7 mouse cellular contexts compared by ENCODE assay signal in genomic region chr14:34818387-34818980, GRCm38 (mm10). TPM values are rescaled to one million over a fixed set of nuclear protein-coding genes. Genes with fewer than 3 reads are reported as not detected.
DNase-seq lines count a peak whose midpoint lies in the region; ATAC-seq and TF ChIP-seq lines count a peak whose summit lies in the region.

No protein-coding gene starts in this region.

- intact Hi-C loops in left cerebral cortex, adult 2 months (cut with DNase I) = loop anchor here (10.0 kb wide), 1 partner anchor 746 kb away; no protein-coding TSS in a partner anchor

- DNase-seq in left cerebral cortex, adult 2 months (ENCODE audit: extremely low spot score in 1 of 2, low spot score in 2 of 2) = peak; percentile 9 to 16
- no peak for DNase-seq in left cerebral cortex, adult 8-10 months (ENCODE audit: low spot score in 2 of 2)
- no peak for DNase-seq in adipocyte (ENCODE audit: low spot score)

- TF ChIP-seq CTCF in left cerebral cortex, adult 2 months (IDR thresholded peaks at IDR 0.05) = no peak

- H3K4me1 ChIP-seq in embryonic facial prominence, embryonic 15.5 days = peaks cover 36% of the 10 kb centered on the region
- H3K4me1 ChIP-seq in hindbrain, embryonic 13.5 days (replicated peaks) = peaks cover 36% of the 10 kb centered on the region
- peaks cover 38% of the 10 kb centered on the region for H3K4me1 ChIP-seq in neural tube, embryonic 13.5 days (replicated peaks)

- H3K27me3 ChIP-seq in embryonic facial prominence, embryonic 15.5 days = peaks cover 89% of the 10 kb centered on the region
- peaks cover 79% of the 10 kb centered on the region for H3K27me3 ChIP-seq in hindbrain, embryonic 13.5 days
- peaks cover 75% of the 10 kb centered on the region for H3K27me3 ChIP-seq in neural tube, embryonic 13.5 days

- peak overlapping the region; percentile 74 for H3K4me3 ChIP-seq in left cerebral cortex, adult 2 months
- H3K4me3 ChIP-seq in embryonic facial prominence, embryonic 15.5 days (replicated peaks) = peak overlapping the region; percentile 52; the same call in 1 of the 2 replicates
- H3K4me3 ChIP-seq in hindbrain, embryonic 13.5 days = peak overlapping the region; percentile 60
- H3K4me3 ChIP-seq in neural tube, embryonic 13.5 days = peak overlapping the region; percentile 74

- H3K36me3 ChIP-seq in embryonic facial prominence, embryonic 15.5 days = no peaks in the 10 kb centered on the region
- H3K36me3 ChIP-seq in hindbrain, embryonic 13.5 days = no peaks in the 10 kb centered on the region
- H3K36me3 ChIP-seq in neural tube, embryonic 13.5 days = no peaks in the 10 kb centered on the region

- peak overlapping the region; percentile 87 for H3K27ac ChIP-seq in left cerebral cortex, adult 2 months
- no peak overlapping the region for H3K27ac ChIP-seq in embryonic facial prominence, embryonic 15.5 days (replicated peaks)
- H3K27ac ChIP-seq in hindbrain, embryonic 13.5 days = no peak overlapping the region
- H3K27ac ChIP-seq in neural tube, embryonic 13.5 days (replicated peaks) = no peak overlapping the region

- WGBS in embryonic facial prominence, embryonic 15.5 days = 5% methylated on average over 9 of the region's 9 CpGs
- 10% methylated on average over 9 of the region's 9 CpGs for WGBS in hindbrain, embryonic 13.5 days
- WGBS in neural tube, embryonic 13.5 days = 6% methylated on average over 9 of the region's 9 CpGs

- no peaks in the 10 kb centered on the region for H3K9me3 ChIP-seq in embryonic facial prominence, embryonic 15.5 days (replicated peaks)
- H3K9me3 ChIP-seq in hindbrain, embryonic 13.5 days = no peaks in the 10 kb centered on the region
- no peaks in the 10 kb centered on the region for H3K9me3 ChIP-seq in neural tube, embryonic 13.5 days

- ATAC-seq in embryonic facial prominence, embryonic 15.5 days (ENCODE audit: insufficient number of reproducible peaks, low FRiP score, low TSS enrichment, low read depth) = no peak
- ATAC-seq in hindbrain, embryonic 13.5 days (ENCODE audit: low FRiP score) = no peak
- no peak for ATAC-seq in neural tube, embryonic 13.5 days (ENCODE audit: low read depth)
- ATAC-seq in erythroblast, adult 5-6 weeks (replicated peaks; ENCODE audit: low FRiP score, poor library complexity, severe bottlenecking) = no peak

- no peak overlapping the region for H3K9ac ChIP-seq in embryonic facial prominence, embryonic 15.5 days
- peak overlapping the region; percentile 79 for H3K9ac ChIP-seq in hindbrain, embryonic 13.5 days
- H3K9ac ChIP-seq in neural tube, embryonic 13.5 days = peak overlapping the region; percentile 88

- H3K4me2 ChIP-seq in embryonic facial prominence, embryonic 15.5 days (replicated peaks) = peak overlapping the region; percentile 83; the same call in 1 of the 2 replicates
- peak overlapping the region; percentile 83 for H3K4me2 ChIP-seq in hindbrain, embryonic 13.5 days
- H3K4me2 ChIP-seq in neural tube, embryonic 13.5 days = peak overlapping the region; percentile 83

RNA-seq across cellular contexts. Expression of gene Grid1, which starts 1.4 kb away (rescaled TPM):
- total RNA-seq in left cerebral cortex, adult 2 months (2021) = 10 to 100 TPM; 47.7 to 48.6 TPM
- 10 to 100 TPM; 50.4 to 57.7 (median 53.6) TPM for total RNA-seq in left cerebral cortex, adult 8-10 months (2022)
- 1.4 and 1.5 TPM in 2 replicates for polyA plus RNA-seq in embryonic facial prominence, embryonic 15.5 days (2015; fragmentation: Nextera tagmentation; extraction: Ambion mirVana)
- polyA plus RNA-seq in hindbrain, embryonic 13.5 days (2015; fragmentation: Nextera tagmentation; extraction: Ambion mirVana) = 3.5 and 3.6 TPM in 2 replicates
- polyA plus RNA-seq in neural tube, embryonic 13.5 days (2015; fragmentation: Nextera tagmentation; extraction: Ambion mirVana) = 4.2 and 5.2 TPM in 2 replicates
- not detected in 2 replicates for total RNA-seq in erythroblast, adult 5-6 weeks (2015; ENCODE audit: low replicate concordance)
- total RNA-seq in erythroblast, adult 5-6 weeks (2017; ENCODE audit: low replicate concordance) = 0.34 TPM in 1 of 2 replicates, not detected in the other

Comparison
In these comparisons a context has a peak if more than half of its experiments do, and no peak if none do; other contexts are left out.
1. DNase-seq: peak in left cerebral cortex, adult 2 months (2 of 2); none in left cerebral cortex, adult 8-10 months (0 of 2) and adipocyte (single experiment).
2. RNA of gene Grid1, which starts 1.4 kb away (total RNA-seq): 50.4 to 57.7 TPM in left cerebral cortex, adult 8-10 months and 47.7 to 48.6 TPM in left cerebral cortex, adult 2 months; 0.34 TPM in erythroblast, adult 5-6 weeks; every median in the first group is over 10 times any median in the second.
3. Peak in every context shown above with its lines, with median percentiles within 50 percentile points of each other: H3K4me3 ChIP-seq and H3K4me2 ChIP-seq.